Mouse (Mus musculus) embryo, embryonic 11.5 days (tissue): Measurements from ENCODE around the gene Clcn2.

ENCODE experiments used
- DNase-seq: peaks from one replicate; pipeline ENCODE4 v3.0.0-alpha.2; 2012; ENCODE audit warnings: low read depth, low spot score

Gene Clcn2

GRCm38 (mm10) chr16:20717181-20717977 is at the start of gene Clcn2, which contains the start of gene Polr2h:
Gene Clcn2 (minus strand): TSS chr16:20717746.
Gene Polr2h (plus strand): TSS chr16:20717665.
- DNase-seq: peak; percentile 88

GRCm38 (mm10) chr16:20765244-20765643 is 47.7 kb upstream of the Clcn2 start:
- peak; percentile 36 for DNase-seq

DNA sequence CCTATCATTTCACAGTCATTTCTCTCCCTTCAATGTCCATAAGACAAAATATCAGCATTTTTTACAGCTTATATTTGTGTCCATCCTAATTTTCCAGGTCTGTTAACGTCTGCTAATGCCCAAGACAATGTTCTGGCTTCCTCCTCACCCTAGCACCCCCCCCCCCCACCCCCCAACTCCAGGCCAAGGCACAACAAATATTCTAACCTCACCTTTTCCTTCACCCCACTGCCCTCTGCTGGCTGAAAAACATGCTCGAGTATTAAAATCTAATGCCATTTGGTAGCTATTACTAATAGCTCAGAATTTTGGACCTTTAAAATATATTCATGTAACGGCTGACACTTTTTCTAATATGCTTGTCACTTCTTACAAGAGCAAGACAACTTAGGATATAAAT is 44.1 kb upstream of the Clcn2 start:
- peak; percentile 45 for DNase-seq

DNA sequence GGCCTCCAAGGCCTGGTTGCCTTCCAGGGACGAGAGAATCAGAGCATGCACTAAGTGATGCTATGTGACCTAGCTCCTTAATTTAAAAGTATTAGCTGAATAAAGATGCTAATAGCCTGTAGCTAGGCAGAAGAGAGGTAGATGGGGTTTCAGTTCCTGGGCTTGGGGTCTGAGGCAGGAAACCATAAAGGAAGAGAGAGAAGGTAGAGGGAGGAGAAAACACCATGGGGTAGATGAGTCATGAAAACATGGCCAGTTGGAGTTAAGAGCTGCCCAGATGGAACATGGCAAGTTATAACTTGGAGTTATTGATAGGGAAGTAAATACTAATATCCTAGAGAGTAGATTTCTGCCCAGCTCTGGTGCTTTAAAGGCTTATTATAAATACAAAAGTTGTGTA is 39.8 kb upstream of the Clcn2 start:
- DNase-seq: no peak

- no peak for DNase-seq
Measured at GRCm38 (mm10) chr16:20756052-20756451, 38.5 kb upstream of the Clcn2 start.

- DNase-seq: no peak
Measured at GRCm38 (mm10) chr16:20750518-20750917, 33.0 kb upstream of the Clcn2 start.

DNA sequence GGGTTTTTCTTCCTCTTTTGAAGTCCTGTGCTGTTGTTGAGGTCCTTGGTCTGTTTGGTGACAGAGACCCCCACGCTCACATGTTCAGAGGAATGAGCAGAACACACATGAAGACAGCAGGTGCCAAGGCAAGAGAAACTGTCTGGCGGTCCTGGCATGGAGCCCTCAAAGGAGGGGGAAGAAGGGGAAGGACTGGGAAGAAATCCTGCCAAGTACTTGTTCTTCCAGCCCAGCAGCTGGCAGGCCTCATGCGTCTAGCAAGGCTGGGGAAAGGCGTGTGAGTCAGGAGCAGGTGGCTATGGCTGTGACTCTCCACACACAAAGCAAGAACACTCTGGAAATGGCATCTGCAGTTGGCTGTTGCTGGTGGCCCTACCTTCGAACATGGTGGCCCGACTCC is 29.1 kb upstream of the Clcn2 start:
- DNase-seq: no peak

DNA sequence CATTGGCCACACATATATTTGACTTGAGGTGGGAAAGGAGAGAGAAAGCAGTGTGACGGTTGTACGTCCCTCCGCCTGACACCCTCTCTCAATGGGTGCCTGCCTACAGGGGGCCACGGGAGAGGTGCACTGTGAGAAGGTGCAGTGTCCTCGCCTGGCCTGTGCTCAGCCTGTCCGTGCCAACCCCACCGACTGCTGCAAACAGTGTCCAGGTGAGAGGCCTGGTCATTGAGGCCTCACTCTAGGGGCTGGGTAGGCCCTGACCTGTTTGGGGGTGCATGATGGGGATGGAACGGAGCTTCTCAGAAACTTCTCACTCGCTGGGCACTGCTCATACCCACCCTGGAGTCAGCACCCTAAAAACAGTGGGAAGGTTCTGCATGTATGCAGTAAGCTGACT is 22.3 kb upstream of the Clcn2 start:
- no peak for DNase-seq

GRCm38 (mm10) chr16:20736823-20737222 is 19.3 kb upstream of the Clcn2 start:
- no peak for DNase-seq

GRCm38 (mm10) chr16:20736168-20736567 is 18.6 kb upstream of the Clcn2 start:
- no peak for DNase-seq

GRCm38 (mm10) chr16:20735651-20736050 is 18.1 kb upstream of the Clcn2 start:
- no peak for DNase-seq

DNA sequence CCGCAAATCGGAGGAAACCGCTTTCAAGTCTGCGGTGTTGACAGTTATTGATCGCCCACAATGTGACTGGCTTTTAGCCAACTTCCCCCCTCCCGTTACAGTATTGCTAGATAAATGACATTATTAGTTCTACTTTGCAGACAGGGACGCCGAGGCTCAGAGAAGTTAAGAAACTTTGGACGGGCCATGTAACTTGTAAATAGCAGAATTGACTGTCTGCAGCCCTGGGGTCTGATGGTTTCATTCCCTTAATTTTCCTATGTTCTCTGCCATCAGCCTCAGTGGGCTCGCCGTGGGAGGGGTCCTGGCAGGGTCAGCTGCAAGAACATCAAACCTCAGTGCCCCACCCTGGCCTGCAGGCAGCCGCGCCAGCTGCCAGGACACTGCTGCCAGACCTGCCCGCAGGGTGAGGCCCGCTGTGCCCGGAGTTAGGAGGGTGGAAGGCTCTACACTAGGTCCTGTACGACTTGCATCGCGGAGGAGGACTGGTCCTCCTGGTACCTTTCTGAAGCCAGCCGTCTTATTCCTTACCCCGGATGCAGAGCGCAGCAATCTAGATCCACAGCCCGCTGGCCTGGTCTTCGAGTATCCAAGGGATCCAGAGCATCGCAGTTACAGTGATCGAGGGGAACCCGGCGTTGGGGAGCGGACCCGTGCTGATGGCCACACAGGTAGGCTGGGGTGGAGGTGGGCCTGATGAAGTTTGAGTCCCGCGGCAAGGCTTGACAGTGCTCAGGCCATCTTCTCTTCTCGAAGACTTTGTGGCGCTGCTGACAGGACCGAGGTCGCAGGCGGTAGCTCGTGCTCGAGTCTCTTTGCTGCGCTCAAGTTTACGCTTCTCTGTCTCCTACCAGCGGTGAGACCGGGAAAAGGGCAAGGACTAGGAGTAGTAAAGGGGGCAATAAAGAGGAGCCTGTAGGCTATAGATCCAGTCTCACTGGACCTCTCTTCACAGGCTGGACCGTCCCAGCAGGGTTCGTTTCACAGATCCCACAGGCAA is 16.5 kb upstream of the Clcn2 start, which contains the start of gene Thpo:
Gene Thpo (minus strand): TSS at position 781 of the 1,000 bp plus-strand sequence.
- no peak for DNase-seq

- DNase-seq: peak; percentile 35
Measured at GRCm38 (mm10) chr16:20732925-20733730, 15.6 kb upstream of the Clcn2 start, which contains the start of gene Chrd. Gene Chrd (plus strand): TSS chr16:20733127.

DNA sequence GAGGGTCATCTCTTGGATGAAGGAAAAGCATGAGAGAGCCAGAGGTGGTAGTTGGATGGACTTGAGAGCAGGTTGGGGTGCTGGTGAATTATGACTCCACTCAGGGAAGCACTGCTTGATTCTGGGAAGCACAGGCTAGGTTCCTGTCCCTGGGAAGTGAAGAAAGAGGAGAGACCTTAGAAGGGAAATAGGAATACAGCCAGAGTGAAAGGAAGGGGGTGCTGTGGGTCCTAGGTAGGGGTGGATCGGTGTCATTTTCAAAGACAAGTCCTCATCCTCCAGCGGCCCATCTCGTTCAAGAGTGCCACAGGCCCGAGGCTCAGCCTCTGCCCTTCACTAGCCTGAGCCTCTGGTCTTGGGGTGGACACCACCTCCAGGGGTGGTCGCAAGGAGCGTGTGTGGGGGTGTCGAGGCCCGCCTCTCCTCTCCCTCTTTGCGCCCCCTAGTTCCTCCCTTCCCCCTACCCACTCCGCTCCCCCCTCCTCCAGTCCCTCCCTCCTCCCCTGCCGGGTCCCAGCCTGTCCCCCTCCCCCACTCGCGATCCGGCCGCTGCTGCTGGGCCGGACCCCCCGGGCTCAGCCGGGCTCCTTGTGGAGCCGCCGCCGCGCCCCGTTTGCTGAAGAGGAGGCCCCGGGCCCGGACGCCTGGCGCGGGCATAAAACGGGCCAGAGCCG is 14.8 kb upstream of the Clcn2 start:
- DNase-seq: no peak

DNA sequence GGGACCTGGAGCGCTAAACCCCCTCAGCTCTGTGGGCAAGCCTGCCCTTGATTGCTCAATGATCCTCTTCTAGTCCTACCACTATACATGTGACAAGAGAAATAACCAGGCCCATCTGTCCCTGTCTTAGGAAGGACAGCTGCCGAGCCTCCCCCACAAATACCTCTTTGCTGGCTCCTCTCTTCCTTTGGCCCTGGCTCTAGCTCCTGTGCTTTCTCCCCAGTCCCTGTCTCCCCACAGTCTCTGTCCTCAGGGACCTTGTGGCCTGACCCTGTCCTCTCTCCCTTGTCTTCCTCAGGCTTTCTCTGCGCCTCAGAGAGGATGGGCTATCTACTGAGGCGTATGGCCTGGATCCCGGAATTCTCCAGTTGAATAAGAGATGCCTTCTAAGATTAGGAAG is 14.1 kb upstream of the Clcn2 start:
- no peak for DNase-seq

- DNase-seq: no peak
Measured at GRCm38 (mm10) chr16:20730293-20730711, 12.8 kb upstream of the Clcn2 start.

DNA sequence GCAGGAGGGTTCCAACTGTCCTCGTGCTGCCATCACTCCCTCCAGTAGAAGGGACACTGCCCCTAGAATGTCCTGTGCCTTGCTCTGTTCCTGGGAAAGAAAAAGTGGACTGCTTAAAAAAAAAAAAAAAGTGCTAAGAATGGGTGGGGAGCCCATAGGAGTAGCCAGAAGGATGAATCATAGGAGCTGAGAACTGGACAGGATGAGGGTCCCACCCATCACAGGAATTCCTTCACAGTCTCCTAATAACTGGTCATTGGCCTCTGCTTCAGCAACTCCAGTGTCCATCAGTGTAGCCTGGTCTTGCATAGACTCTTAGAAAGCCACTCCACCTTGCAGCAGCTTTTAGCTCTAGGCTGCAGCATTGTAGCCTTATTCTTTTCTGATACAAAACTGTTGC is 8.8 kb upstream of the Clcn2 start:
- DNase-seq: no peak

DNA sequence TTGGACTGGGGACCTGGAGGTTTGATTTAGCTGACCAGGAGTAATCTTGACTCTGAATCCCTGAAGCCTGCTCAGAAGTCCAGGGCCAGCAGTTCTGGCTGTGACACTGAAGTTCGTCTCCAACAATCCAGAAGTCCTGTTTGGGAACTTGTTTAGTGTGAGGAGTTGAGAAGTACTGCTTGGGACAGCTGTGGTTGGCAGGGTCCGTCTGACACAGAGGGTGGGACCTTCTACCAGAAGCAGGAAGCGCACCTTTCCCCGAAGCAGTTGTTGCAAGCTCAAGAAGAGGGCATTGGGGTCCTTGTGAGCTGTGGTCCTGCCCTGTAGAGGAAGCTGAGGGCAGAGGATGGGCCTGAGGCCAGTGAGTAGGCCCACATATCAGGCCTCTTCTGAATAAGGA is 8.2 kb upstream of the Clcn2 start:
- DNase-seq: no peak

DNA sequence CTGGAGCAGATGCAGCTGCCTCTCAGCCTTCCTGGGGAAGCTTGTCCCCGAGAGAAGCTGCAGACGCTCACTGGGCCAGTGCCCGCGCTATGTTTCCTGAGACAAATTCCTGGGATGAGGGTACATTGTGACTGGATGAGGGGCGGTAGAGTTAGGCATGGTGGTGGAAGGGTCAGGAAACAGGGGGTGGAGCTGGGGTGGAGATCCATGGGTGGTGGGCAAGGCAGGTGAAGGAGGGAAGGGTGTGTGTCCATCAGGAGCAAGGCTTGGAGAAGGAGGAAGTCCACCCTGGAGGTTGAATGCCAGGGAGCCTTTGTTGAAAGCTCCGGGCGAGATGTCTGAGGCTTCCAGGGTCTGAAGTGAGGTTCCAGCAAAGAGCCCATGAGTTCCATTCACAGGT is 7.8 kb upstream of the Clcn2 start:
- DNase-seq: no peak

DNA sequence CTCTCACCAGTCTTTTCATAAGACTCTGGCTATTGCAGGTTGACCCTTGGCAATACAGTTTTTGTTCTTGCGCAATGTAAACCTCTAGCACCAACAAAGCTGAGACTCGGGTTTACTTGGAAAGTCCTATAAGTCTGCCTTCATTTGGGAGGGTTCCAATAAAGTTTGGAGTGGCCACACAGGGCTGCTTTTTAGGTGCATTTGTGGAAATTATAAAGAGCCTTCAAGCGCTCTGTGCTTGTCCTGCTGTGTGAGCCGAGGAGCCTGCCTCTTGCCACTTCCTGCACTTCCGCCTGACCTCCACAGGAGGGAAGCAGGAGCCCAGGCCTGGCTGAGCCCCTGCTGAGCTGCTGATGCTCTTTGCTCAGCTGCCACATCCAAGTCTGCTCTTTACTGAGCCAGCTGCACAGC is 6.8 kb upstream of the Clcn2 start:
- DNase-seq: no peak

- DNase-seq: no peak
Measured at GRCm38 (mm10) chr16:20723247-20723646, 5.7 kb upstream of the Clcn2 start.
